Mouse (Mus musculus) heart, embryonic 16.5 days (tissue): ENCODE data around the gene Mef2b. TPM values are rescaled to one million over a fixed set of nuclear protein-coding genes. Genes with fewer than 3 reads are reported as not detected.

Source experiments
- ATAC-seq: fragments of 200-750 bp; cut with Nextera tagmentation; replicated peaks from 2 replicates; pipeline ENCODE4 v1.8.0; 2017; ENCODE audit warnings: moderate number of reproducible peaks; ENCODE audit not compliant: insufficient read depth, low FRiP score; ENCODE audit errors: extremely low read depth
- H3K27ac ChIP-seq: fragments of 300-500 bp; sonication (generic); 2 replicates; pipeline ENCODE4 v1.5.1; 2014; ENCODE audit warnings: mild to moderate bottlenecking, low read length, control low read depth, moderate library complexity
- H3K27me3 ChIP-seq: fragments of 300-500 bp; sonication (generic); 2 replicates; pipeline ENCODE4 v1.6.1; 2014; ENCODE audit warnings: low read length, mixed read lengths; ENCODE audit not compliant: control insufficient read depth, insufficient read depth
- H3K36me3 ChIP-seq: fragments of 300-500 bp; sonication (generic); 2 replicates; pipeline ENCODE4 v1.6.1; 2014; ENCODE audit not compliant: control insufficient read depth, insufficient read depth
- H3K4me1 ChIP-seq: fragments of 300-500 bp; sonication (generic); 2 replicates; pipeline ENCODE4 v1.6.1; 2014; ENCODE audit warnings: low read length, mixed read lengths; ENCODE audit not compliant: control insufficient read depth, insufficient read depth
- H3K4me2 ChIP-seq: fragments of 300-500 bp; sonication (generic); 2 replicates; pipeline ENCODE4 v1.6.1; 2014; ENCODE audit warnings: low read depth, mild to moderate bottlenecking, control low read depth, low read length
- H3K4me3 ChIP-seq: fragments of 300-500 bp; sonication (generic); 2 replicates; pipeline ENCODE4 v1.5.1; 2014; ENCODE audit warnings: mild to moderate bottlenecking, control low read depth, low read length
- H3K9ac ChIP-seq: fragments of 300-500 bp; sonication (generic); 2 replicates; pipeline ENCODE4 v1.6.1; 2014; ENCODE audit warnings: low read length, control low read depth
- H3K9me3 ChIP-seq: fragments of 300-500 bp; sonication (generic); replicated peaks from 2 replicates; pipeline ENCODE4 v1.6.1; 2016; ENCODE audit warnings: low read length; ENCODE audit not compliant: control insufficient read depth
- WGBS: fragments of 180-500 bp; shearing (Covaris S2); extraction: QIAGEN DNeasy Blood & Tissue Kit; methylation state at CpG from one replicate; pipeline ENCODE4 v1.1.7; 2014; 5-methylcytosine and 5-hydroxymethylcytosine counted together
- polyA plus RNA-seq: library from polyadenylated mRNA; unstranded; fragments of >200 nt; fragmentation: Nextera tagmentation; extraction: Ambion mirVana; gene quantifications from 2 replicates; pipeline ENCODE4 v1.2.1, GENCODE M21; 2015

The Mef2b gene
- 0.51 and 1.1 TPM in 2 replicates for polyA plus RNA-seq

DNA sequence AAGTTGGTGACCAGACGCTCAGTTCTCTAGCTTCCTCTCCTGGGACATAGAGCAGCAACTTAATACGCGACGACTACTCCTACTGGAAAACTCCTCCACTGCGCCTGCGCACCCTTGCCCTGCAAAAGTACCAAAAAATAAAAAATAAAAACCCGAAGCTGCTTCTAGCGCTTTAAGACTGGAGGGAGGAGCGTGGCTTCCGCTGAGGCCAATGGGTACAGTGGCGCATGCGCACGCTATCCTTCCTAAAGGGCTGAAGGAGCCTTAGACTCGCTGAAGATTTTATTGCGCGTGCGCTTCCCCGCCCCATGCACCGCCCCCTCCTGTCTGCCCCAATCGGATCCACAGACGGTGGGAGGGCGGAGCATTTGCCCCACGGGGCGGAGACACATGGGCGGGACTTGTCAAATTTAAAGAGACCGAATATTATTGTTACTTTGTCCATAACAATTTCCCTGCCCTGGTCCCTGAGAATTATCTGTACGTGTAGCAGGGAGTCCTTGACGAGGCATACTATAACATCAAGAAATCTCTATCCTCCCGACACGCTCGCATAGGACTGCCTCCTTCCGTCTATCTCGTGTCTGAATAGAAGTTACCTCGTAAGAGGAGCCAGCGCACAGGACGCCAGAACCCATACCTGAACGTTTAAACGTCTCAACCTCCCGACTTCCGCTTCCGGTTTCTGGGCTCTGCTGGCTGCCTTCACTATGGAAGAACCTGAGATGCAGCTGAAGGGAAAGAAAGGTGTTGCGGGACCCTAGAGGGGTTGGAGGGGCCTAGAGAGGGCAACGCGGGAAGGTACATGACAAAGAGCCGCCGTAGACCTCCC is at the start of gene Mef2b, which contains the start of the genes Rfxank and Borcs8:
Gene Mef2b (plus strand): TSS at position 686 of the 832 bp plus-strand sequence.
Gene Rfxank (minus strand): TSS at position 129 of the 832 bp plus-strand sequence.
Gene Borcs8 (plus strand): TSS at position 474 of the 832 bp plus-strand sequence.
- no peaks in the 10 kb centered on the region for H3K9me3 ChIP-seq
- peaks cover 29% of the 10 kb centered on the region for H3K4me1 ChIP-seq
- peak within 1 kb of the TSS; percentile 74 for H3K4me3 ChIP-seq
- no peaks in the 10 kb centered on the region for H3K27me3 ChIP-seq
- peak within 1 kb of the TSS; percentile 86 for H3K9ac ChIP-seq
- under 1% methylated on average over 46 of the region's 46 CpGs for WGBS
- H3K36me3 ChIP-seq = peaks cover 17% of the 10 kb centered on the region
- H3K4me2 ChIP-seq = peak within 1 kb of the TSS; percentile 88
- peak within 1 kb of the TSS; percentile 88 for H3K27ac ChIP-seq
- peak; percentile 97 for ATAC-seq

DNA sequence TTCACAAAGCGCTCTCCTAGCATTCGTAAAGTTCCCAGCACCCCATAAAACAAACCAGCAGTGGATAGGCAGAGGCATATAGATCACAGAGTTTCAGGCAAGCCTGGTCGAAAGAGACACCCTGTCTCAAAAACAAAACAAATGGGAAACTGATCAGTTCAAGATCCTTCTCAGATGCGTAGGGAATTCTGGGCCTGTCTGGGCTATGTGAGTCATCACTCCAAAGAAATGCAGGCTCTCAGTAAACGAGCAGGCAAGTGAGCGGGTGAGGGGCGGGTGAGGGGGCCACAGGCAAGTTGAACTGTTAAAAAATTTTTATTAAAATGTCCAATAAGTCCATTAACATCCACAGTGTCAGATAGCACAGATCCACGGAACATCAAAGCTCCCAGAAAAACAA is 46.7 kb upstream of the Mef2b start:
- Histone ChIP-seq H3K4me1 (no peaks in the 10 kb centered on the region), H3K4me3 (no peak overlapping the region), H3K9ac (no peak overlapping the region), H3K27ac (no peak overlapping the region), H3K27me3 (peaks cover 38% of the 10 kb centered on the region), H3K36me3 (no peaks in the 10 kb centered on the region), H3K4me2 (no peak overlapping the region), H3K9me3 (no peaks in the 10 kb centered on the region)
- no peak for ATAC-seq
- WGBS = 52% methylated on average over 8 of the region's 8 CpGs

DNA sequence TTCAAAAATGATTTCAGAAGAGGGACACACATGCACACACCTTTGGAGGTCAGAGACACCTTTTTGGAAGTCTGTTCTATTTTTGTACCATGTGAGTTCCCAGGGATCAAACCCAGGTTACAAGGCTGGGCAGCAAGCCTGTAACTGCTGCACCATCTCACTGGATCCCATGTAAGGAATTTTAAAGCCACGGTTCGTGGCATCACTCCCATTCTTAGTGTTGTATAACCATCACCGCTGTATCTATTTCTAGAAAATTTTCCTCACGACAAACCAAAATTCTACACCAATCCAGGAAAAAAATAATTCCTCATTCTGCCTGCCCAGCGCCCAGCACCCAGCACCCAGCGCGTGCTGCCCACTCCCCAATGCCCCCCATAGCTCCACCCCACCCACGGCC is 40.2 kb upstream of the Mef2b start:
- no peak overlapping the region for H3K27ac ChIP-seq
- peaks cover 2% of the 10 kb centered on the region; the same call in 1 of the 2 replicates for H3K27me3 ChIP-seq
- H3K4me1 ChIP-seq = peaks cover under 1% of the 10 kb centered on the region; the same call in 1 of the 2 replicates
- H3K9ac ChIP-seq = no peak overlapping the region
- no peak for ATAC-seq
- no peak overlapping the region for H3K4me3 ChIP-seq
- 70% methylated on average over 8 of the region's 8 CpGs for WGBS
- H3K9me3 ChIP-seq = no peaks in the 10 kb centered on the region
- no peaks in the 10 kb centered on the region for H3K36me3 ChIP-seq
- H3K4me2 ChIP-seq = no peak overlapping the region

- Histone ChIP-seq H3K4me3 (no peak overlapping the region), H3K27me3 (no peaks in the 10 kb centered on the region; the same call in 1 of the 2 replicates), H3K36me3 (no peaks in the 10 kb centered on the region), H3K27ac (no peak overlapping the region), H3K4me2 (no peak overlapping the region), H3K4me1 (peaks cover 4% of the 10 kb centered on the region; the same call in 1 of the 2 replicates), H3K9ac (no peak overlapping the region), H3K9me3 (no peaks in the 10 kb centered on the region)
- no peak for ATAC-seq
- 85% methylated on average over 8 of the region's 8 CpGs for WGBS
These were observed 39.3 kb upstream of the Mef2b start for GRCm38 (mm10) chr8:70100241-70100640.

- 12% methylated on average over 6 of the region's 6 CpGs for WGBS
- H3K4me3 ChIP-seq = no peak overlapping the region
- no peak overlapping the region for H3K9ac ChIP-seq
- no peak overlapping the region for H3K4me2 ChIP-seq
- no peak overlapping the region for H3K27ac ChIP-seq
- H3K27me3 ChIP-seq = peaks cover 2% of the 10 kb centered on the region
- H3K9me3 ChIP-seq = no peaks in the 10 kb centered on the region
- H3K36me3 ChIP-seq = no peaks in the 10 kb centered on the region
- ATAC-seq = peak; percentile 73; the same call in 1 of the 2 replicates
- peaks cover 4% of the 10 kb centered on the region; the same call in 1 of the 2 replicates for H3K4me1 ChIP-seq
These were observed 35.0 kb upstream of the Mef2b start for GRCm38 (mm10) chr8:70104506-70104905.

DNA sequence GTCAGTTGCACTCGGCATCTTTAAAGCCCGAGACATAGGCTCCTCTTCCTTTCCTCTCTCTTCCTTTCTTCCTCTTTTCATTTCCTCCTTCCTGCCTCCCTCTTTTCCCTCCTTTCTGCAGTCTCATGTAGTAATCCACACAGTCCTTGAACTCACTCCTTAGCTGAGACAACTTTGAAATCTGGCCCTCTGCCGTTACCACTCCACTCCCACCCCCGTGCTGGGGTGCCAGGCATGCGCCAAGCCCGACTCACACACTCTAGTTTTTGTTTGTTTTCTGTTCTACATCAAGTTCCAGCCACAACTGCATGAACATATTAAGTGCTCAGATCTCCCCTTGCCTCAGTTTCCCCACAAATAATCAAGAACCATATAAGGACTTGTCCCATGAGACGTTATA is 34.6 kb upstream of the Mef2b start:
- Histone ChIP-seq H3K4me2 (no peak overlapping the region), H3K9ac (no peak overlapping the region), H3K4me3 (no peak overlapping the region), H3K27me3 (peaks cover 4% of the 10 kb centered on the region), H3K9me3 (no peaks in the 10 kb centered on the region), H3K27ac (no peak overlapping the region), H3K36me3 (no peaks in the 10 kb centered on the region), H3K4me1 (peaks cover 4% of the 10 kb centered on the region; the same call in 1 of the 2 replicates)
- no peak for ATAC-seq
- 67% methylated on average over 7 of the region's 7 CpGs for WGBS

GRCm38 (mm10) chr8:70110451-70110850 is 29.1 kb upstream of the Mef2b start:
- Histone ChIP-seq H3K27me3 (peaks cover 55% of the 10 kb centered on the region), H3K27ac (no peak overlapping the region), H3K36me3 (no peaks in the 10 kb centered on the region), H3K4me2 (no peak overlapping the region), H3K4me1 (no peaks in the 10 kb centered on the region), H3K9ac (no peak overlapping the region), H3K4me3 (no peak overlapping the region), H3K9me3 (no peaks in the 10 kb centered on the region)
- WGBS = 82% methylated on average over 2 of the region's 2 CpGs
- ATAC-seq = no peak

GRCm38 (mm10) chr8:70111192-70111795 is 28.2 kb upstream of the Mef2b start:
- no peak overlapping the region for H3K4me2 ChIP-seq
- no peak overlapping the region for H3K27ac ChIP-seq
- no peak for ATAC-seq
- no peak overlapping the region for H3K4me3 ChIP-seq
- H3K36me3 ChIP-seq = no peaks in the 10 kb centered on the region
- H3K4me1 ChIP-seq = no peaks in the 10 kb centered on the region
- H3K9me3 ChIP-seq = no peaks in the 10 kb centered on the region
- 49% methylated on average over 23 of the region's 23 CpGs for WGBS
- no peak overlapping the region for H3K9ac ChIP-seq
- peaks cover 59% of the 10 kb centered on the region for H3K27me3 ChIP-seq
